Mouse (Mus musculus) C2C12 (cell line): ENCODE data around the gene Akr7a5. TPM values are rescaled to one million over a fixed set of nuclear protein-coding genes. Genes with fewer than 3 reads are reported as not detected.

Source experiments
- H3K27me3 ChIP-seq: one replicate; pipeline ENCODE4 v1.6.1; 2011; ENCODE audit not compliant: control insufficient read depth, insufficient read depth, insufficient read length
- H3K36me3 ChIP-seq: one replicate; pipeline ENCODE4 v1.6.1; 2011; ENCODE audit not compliant: control insufficient read depth, insufficient read depth
- H3K4me3 ChIP-seq: one replicate; pipeline ENCODE4 v1.5.1; 2011; ENCODE audit warnings: mild to moderate bottlenecking, control low read depth; ENCODE audit not compliant: poor library complexity, insufficient read depth, severe bottlenecking
- H3K79me2 ChIP-seq: one replicate; pipeline ENCODE4 v1.6.1; 2011; ENCODE audit not compliant: control insufficient read depth, insufficient read depth
- H3K79me3 ChIP-seq: one replicate; pipeline ENCODE4 v1.6.1; 2011; ENCODE audit warnings: low read depth, control low read depth
- H3ac ChIP-seq: one replicate; pipeline ENCODE3; 2011; ENCODE audit warnings: low read depth; ENCODE audit not compliant: control insufficient read depth, insufficient read length
- CEBPB ChIP-seq: IDR thresholded peaks from one replicate; pipeline ENCODE4 v1.6.1; 2011; ENCODE audit warnings: low read depth, mild to moderate bottlenecking, control low read depth, moderate library complexity
- CTCF ChIP-seq: IDR thresholded peaks from one replicate; pipeline ENCODE4 v1.5.1; 2011; ENCODE audit not compliant: control insufficient read depth, insufficient read depth, insufficient read length
- FOSL1 ChIP-seq: IDR thresholded peaks from one replicate; pipeline ENCODE4 v1.8.0; 2011; ENCODE audit warnings: mild to moderate bottlenecking, low read length; ENCODE audit not compliant: poor library complexity, insufficient read depth, severe bottlenecking
- MAX ChIP-seq: IDR thresholded peaks from one replicate; pipeline ENCODE4 v1.6.1; 2011; ENCODE audit warnings: mild to moderate bottlenecking, control low read depth
- MYOD1 ChIP-seq: IDR thresholded peaks from one replicate; pipeline ENCODE4 v1.6.1; 2011; ENCODE audit warnings: low read depth; ENCODE audit not compliant: control insufficient read depth, insufficient read length
- MYOG ChIP-seq: IDR thresholded peaks from one replicate; pipeline ENCODE4 v1.6.1; 2011; ENCODE audit not compliant: control insufficient read depth, insufficient read length; ENCODE audit errors: extremely low read depth
- USF1 ChIP-seq: IDR thresholded peaks from one replicate; pipeline ENCODE4 v1.6.1; 2011; ENCODE audit warnings: low read depth, mild to moderate bottlenecking, control low read depth, moderate library complexity
- polyA plus RNA-seq: library from polyadenylated mRNA; unstranded; fragments of >200 nt; fragmentation: generic; extraction: Trizol; gene quantifications from one replicate; pipeline ENCODE4 v1.2.1, GENCODE M21; 2012; ENCODE audit warnings: missing spikeins

Akr7a5 gene
- polyA plus RNA-seq, 1 experiment, result 49.7 TPM

- peaks cover 42% of the 10 kb centered on the region for H3K36me3 ChIP-seq
- TF ChIP-seq CTCF (no peak), MAX (no peak), FOSL1 (no peak)
Measured at GRCm38 (mm10) chr4:139268242-139268641, 42.3 kb upstream of the Akr7a5 start.

GRCm38 (mm10) chr4:139270168-139270567, 40.4 kb upstream of the Akr7a5 start:
- Histone ChIP-seq H3K79me2 (peaks cover 18% of the 10 kb centered on the region), H3K36me3 (peaks cover 33% of the 10 kb centered on the region), H3K79me3 (peaks cover 5% of the 10 kb centered on the region), H3K4me3 (no peak overlapping the region), H3ac (no peak overlapping the region), H3K27me3 (no peaks in the 10 kb centered on the region)
- TF ChIP-seq CEBPB (no peak), FOSL1 (no peak), MYOG (no peak), USF1 (no peak), MAX (no peak), CTCF (no peak), MYOD1 (no peak)

More at GRCm38 (mm10) chr4:139268242-139268641, 42.3 kb upstream of the Akr7a5 start:
- H3K4me3 ChIP-seq, result no peak overlapping the region
- peaks cover 15% of the 10 kb centered on the region for H3K79me2 ChIP-seq
- peaks cover 5% of the 10 kb centered on the region for H3K79me3 ChIP-seq
- no peak overlapping the region for H3ac ChIP-seq
- no peaks in the 10 kb centered on the region for H3K27me3 ChIP-seq

DNA sequence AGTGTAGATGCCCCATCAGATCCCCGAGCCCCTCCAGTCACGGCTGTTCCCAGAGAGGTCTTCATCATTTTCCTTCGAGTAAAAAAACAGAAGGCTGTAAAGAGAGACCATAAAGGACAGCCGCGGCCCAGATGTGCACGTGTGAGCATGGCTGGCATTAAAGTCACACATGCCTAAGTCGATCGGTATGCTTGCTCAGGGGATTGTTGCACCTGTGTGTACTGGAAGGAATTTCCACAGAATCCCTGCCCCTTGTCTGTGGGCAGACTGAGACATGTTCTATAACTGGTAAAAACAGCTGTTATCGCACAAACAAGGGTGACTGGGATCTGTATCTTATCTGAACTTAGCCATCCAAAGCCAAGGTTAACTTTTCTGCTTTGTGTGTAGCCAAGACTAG, 39.0 kb upstream of the Akr7a5 start:
- Histone ChIP-seq H3K79me2 (peaks cover 32% of the 10 kb centered on the region), H3K4me3 (no peak overlapping the region), H3K36me3 (peaks cover 35% of the 10 kb centered on the region), H3K79me3 (peaks cover 10% of the 10 kb centered on the region), H3ac (no peak overlapping the region), H3K27me3 (no peaks in the 10 kb centered on the region)
- TF ChIP-seq MAX, result no peak

DNA sequence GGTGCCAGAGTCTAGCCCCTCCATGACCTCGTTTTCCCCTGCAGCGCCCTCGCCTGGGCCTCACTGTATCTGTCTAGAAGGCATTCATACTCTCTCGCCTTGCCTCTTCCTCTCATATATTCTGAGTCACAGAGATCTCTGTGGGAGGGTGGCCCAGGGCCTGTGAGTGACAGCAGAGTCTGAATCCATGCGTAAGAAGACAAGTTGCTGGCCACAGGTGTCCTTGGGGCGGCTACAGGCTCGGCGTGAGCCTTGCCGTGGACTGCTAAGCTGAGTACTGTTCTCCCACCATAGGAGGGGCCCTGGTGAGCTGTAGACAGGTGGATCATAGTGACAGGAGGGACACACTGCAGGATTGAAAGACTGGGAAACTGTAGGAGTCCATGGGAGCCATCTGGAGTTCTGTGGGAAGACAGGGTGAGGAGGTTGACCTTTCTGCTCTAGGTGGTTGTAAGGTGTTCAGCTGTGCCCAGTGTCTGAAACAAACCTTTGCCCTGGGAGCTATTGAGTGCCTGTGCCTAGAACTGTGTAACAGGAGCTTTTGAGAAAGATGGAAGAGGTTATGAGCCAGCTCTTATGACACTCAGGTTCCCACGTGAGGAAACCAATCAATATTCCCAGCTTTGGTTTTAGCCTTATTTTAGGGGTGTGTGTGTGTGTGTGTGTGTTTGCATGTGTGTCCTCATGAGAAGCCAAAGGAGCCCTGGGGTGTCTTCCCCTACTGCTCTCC, 37.4 kb upstream of the Akr7a5 start:
- no peak overlapping the region for H3K4me3 ChIP-seq
- TF ChIP-seq MYOG, result no peak
- no peak for TF ChIP-seq CTCF
- no peak for TF ChIP-seq CEBPB
- no peak for TF ChIP-seq USF1

GRCm38 (mm10) chr4:139274573-139274972, 36.0 kb upstream of the Akr7a5 start:
- Histone ChIP-seq H3ac (no peak overlapping the region), H3K36me3 (peaks cover 27% of the 10 kb centered on the region), H3K27me3 (no peaks in the 10 kb centered on the region), H3K79me3 (peaks cover 13% of the 10 kb centered on the region), H3K79me2 (peaks cover 40% of the 10 kb centered on the region), H3K4me3 (no peak overlapping the region)
- no peak for TF ChIP-seq CEBPB
- TF ChIP-seq FOSL1, result no peak

More for the DNA sequence above, 37.4 kb upstream of the Akr7a5 start:
- Histone ChIP-seq H3ac (no peak overlapping the region), H3K27me3 (no peaks in the 10 kb centered on the region), H3K79me3 (peaks cover 13% of the 10 kb centered on the region), H3K36me3 (peaks cover 34% of the 10 kb centered on the region), H3K79me2 (peaks cover 41% of the 10 kb centered on the region)

GRCm38 (mm10) chr4:139276411-139276810, 34.1 kb upstream of the Akr7a5 start:
- TF ChIP-seq CTCF, result no peak
- no peak for TF ChIP-seq FOSL1
- no peak for TF ChIP-seq MYOD1
- TF ChIP-seq CEBPB, result no peak
- no peak for TF ChIP-seq USF1
- TF ChIP-seq MYOG, result no peak
- TF ChIP-seq MAX, result no peak
- H3K79me3 ChIP-seq, result peaks cover 13% of the 10 kb centered on the region
- no peak overlapping the region for H3ac ChIP-seq
- H3K27me3 ChIP-seq, result no peaks in the 10 kb centered on the region
- no peak overlapping the region for H3K4me3 ChIP-seq
- peaks cover 40% of the 10 kb centered on the region for H3K79me2 ChIP-seq
- H3K36me3 ChIP-seq, result peaks cover 45% of the 10 kb centered on the region

DNA sequence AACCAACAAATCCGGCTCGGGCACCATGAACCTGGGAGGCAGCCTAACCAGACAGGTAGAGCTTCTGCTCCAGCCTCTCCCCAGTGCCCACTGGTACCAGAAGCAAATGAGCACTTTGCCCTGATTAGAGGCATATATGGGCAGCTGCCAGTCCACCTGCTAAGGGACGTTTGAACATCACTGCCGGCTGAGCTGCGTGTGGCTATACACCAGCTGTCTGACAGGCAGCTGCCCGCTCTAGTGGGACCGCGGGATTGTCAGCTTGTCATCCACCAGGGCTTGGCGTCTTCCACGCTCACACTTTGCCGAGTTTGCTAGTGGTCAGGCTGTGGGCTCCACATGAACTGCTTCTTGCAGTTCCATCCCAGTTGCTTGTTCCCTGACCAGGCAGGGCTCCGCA, 30.0 kb upstream of the Akr7a5 start:
- Histone ChIP-seq H3K79me2 (peaks cover 27% of the 10 kb centered on the region), H3K36me3 (peaks cover 37% of the 10 kb centered on the region), H3K79me3 (peaks cover 8% of the 10 kb centered on the region), H3K27me3 (no peaks in the 10 kb centered on the region), H3ac (no peak overlapping the region), H3K4me3 (no peak overlapping the region)
- no peak for TF ChIP-seq MYOD1
- TF ChIP-seq MYOG, result no peak
- no peak for TF ChIP-seq MAX
- TF ChIP-seq FOSL1, result no peak
- TF ChIP-seq USF1, result no peak
- TF ChIP-seq CEBPB, result no peak
- no peak for TF ChIP-seq CTCF
